Mouse (Mus musculus): ENCODE results near the gene Efcab2. TPM values are rescaled to one million over a fixed set of nuclear protein-coding genes. Genes with fewer than 3 reads are reported as not detected.

The Efcab2 gene
- polyA plus RNA-seq, 2 experiments = 0.64 to 4.3 TPM

GRCm38 (mm10) chr1:178512323-178513031 is 106.6 kb downstream of the Efcab2 start:
- no peak for DNase-seq (ENCODE audit: low read depth in 3 of 3, low spot score in 3 of 3)
- no peaks in the 10 kb centered on the region for H3K4me1 ChIP-seq (replicated peaks; ENCODE audit: control insufficient read depth in 2 of 2, insufficient read depth in 2 of 2, low read length in 1 of 2)
- no peaks in the 10 kb centered on the region for H3K36me3 ChIP-seq (replicated peaks; ENCODE audit: control insufficient read depth, insufficient read depth, low read depth)
- ATAC-seq (ENCODE audit: insufficient read depth) = no peak
- H3K4me2 ChIP-seq (ENCODE audit: low read depth) = no peak overlapping the region
- TF ChIP-seq CTCF (IDR thresholded peaks at IDR 0.05; ENCODE audit: low read depth) (no peak), EP300 (IDR thresholded peaks at IDR 0.05; ENCODE audit: low read depth) (no peak)
- no peaks in the 10 kb centered on the region for H3K27me3 ChIP-seq (ENCODE audit: control insufficient read depth, insufficient read depth, low read length)
- 40% methylated on average over 7 of the region's 7 CpGs for WGBS (ENCODE audit: insufficient replicate concordance)
- no peaks in the 10 kb centered on the region for H3K9me3 ChIP-seq (ENCODE audit: control insufficient read depth, low read length)
- H3K4me3 ChIP-seq (ENCODE audit: insufficient read depth in 1 of 2, low read depth in 2 of 2, low read length in 2 of 2) = no peak overlapping the region
- H3K9ac ChIP-seq (replicated peaks) = no peak overlapping the region
- H3K27ac ChIP-seq = no peak overlapping the region

- Histone ChIP-seq H3K9ac (replicated peaks) (no peak overlapping the region), H3K9me3 (ENCODE audit: control insufficient read depth, low read length) (no peaks in the 10 kb centered on the region), H3K4me3 (ENCODE audit: insufficient read depth in 1 of 2, low read depth in 2 of 2, low read length in 2 of 2) (no peak overlapping the region), H3K27ac (no peak overlapping the region), H3K4me1 (replicated peaks; ENCODE audit: control insufficient read depth in 2 of 2, insufficient read depth in 2 of 2, low read length in 1 of 2) (no peaks in the 10 kb centered on the region), H3K4me2 (ENCODE audit: low read depth) (no peak overlapping the region), H3K36me3 (replicated peaks; ENCODE audit: control insufficient read depth, insufficient read depth, low read depth) (no peaks in the 10 kb centered on the region), H3K27me3 (ENCODE audit: control insufficient read depth, insufficient read depth, low read length) (no peaks in the 10 kb centered on the region)
- 25% methylated on average over 5 of the region's 8 CpGs for WGBS (ENCODE audit: insufficient replicate concordance)
- no peak for ATAC-seq (ENCODE audit: insufficient read depth)
- TF ChIP-seq CTCF (IDR thresholded peaks at IDR 0.05; ENCODE audit: low read depth) (no peak), EP300 (IDR thresholded peaks at IDR 0.05; ENCODE audit: low read depth) (no peak)
- DNase-seq (ENCODE audit: low read depth in 3 of 3, low spot score in 3 of 3) = no peak
These were observed 108.1 kb downstream of the Efcab2 start for GRCm38 (mm10) chr1:178513954-178514353.

DNA sequence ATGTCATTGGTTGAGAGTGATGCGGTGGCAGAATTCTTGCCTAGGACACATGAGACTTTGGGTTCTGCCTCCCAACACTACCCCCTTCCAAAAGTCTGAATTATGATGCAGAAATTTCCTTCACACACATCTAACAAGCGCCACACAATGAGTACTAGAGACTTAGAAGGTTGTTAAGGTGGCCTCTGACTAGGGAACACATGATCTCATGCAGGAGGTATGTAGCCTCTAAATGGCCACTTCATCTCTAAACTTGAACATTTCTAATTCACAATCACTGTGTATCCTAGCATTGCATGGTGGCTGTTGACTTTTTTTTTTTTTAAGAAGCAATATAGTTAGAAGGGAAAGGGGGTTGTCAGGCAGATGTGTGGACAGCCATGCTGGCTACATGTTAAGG is 110.0 kb downstream of the Efcab2 start:
- Histone ChIP-seq H3K27ac (no peak overlapping the region), H3K27me3 (ENCODE audit: control insufficient read depth, insufficient read depth, low read length) (no peaks in the 10 kb centered on the region), H3K36me3 (replicated peaks; ENCODE audit: control insufficient read depth, insufficient read depth, low read depth) (no peaks in the 10 kb centered on the region), H3K4me1 (replicated peaks; ENCODE audit: control insufficient read depth in 2 of 2, insufficient read depth in 2 of 2, low read length in 1 of 2) (no peaks in the 10 kb centered on the region), H3K4me2 (ENCODE audit: low read depth) (no peak overlapping the region), H3K9ac (replicated peaks) (no peak overlapping the region), H3K4me3 (ENCODE audit: insufficient read depth in 1 of 2, low read depth in 2 of 2, low read length in 2 of 2) (no peak overlapping the region), H3K9me3 (ENCODE audit: control insufficient read depth, low read length) (no peaks in the 10 kb centered on the region)
- no peak for TF ChIP-seq EP300 (IDR thresholded peaks at IDR 0.05; ENCODE audit: low read depth)
- no peak for TF ChIP-seq CTCF (IDR thresholded peaks at IDR 0.05; ENCODE audit: low read depth)
- DNase-seq (ENCODE audit: low read depth in 3 of 3, low spot score in 3 of 3) (no peak), ATAC-seq (ENCODE audit: insufficient read depth) (no peak)
- WGBS (ENCODE audit: insufficient replicate concordance) = 63% methylated on average over 2 of the region's 2 CpGs

- Histone ChIP-seq H3K4me1 (replicated peaks; ENCODE audit: control insufficient read depth in 2 of 2, insufficient read depth in 2 of 2, low read length in 1 of 2) (no peaks in the 10 kb centered on the region), H3K36me3 (replicated peaks; ENCODE audit: control insufficient read depth, insufficient read depth, low read depth) (no peaks in the 10 kb centered on the region), H3K9ac (replicated peaks) (no peak overlapping the region), H3K9me3 (ENCODE audit: control insufficient read depth, low read length) (no peaks in the 10 kb centered on the region), H3K4me3 (ENCODE audit: insufficient read depth in 1 of 2, low read depth in 2 of 2, low read length in 2 of 2) (no peak overlapping the region), H3K4me2 (ENCODE audit: low read depth) (no peak overlapping the region), H3K27me3 (ENCODE audit: control insufficient read depth, insufficient read depth, low read length) (peaks cover 3% of the 10 kb centered on the region), H3K27ac (no peak overlapping the region)
- no peak for ATAC-seq (ENCODE audit: insufficient read depth)
- DNase-seq (ENCODE audit: low read depth in 3 of 3, low spot score in 3 of 3) = no peak
- no peak for TF ChIP-seq CTCF (IDR thresholded peaks at IDR 0.05; ENCODE audit: low read depth)
- TF ChIP-seq EP300 (IDR thresholded peaks at IDR 0.05; ENCODE audit: low read depth) = no peak
- 61% methylated on average over 5 of the region's 5 CpGs for WGBS (ENCODE audit: insufficient replicate concordance)
These were observed 116.5 kb downstream of the Efcab2 start for GRCm38 (mm10) chr1:178522389-178522788.

DNA sequence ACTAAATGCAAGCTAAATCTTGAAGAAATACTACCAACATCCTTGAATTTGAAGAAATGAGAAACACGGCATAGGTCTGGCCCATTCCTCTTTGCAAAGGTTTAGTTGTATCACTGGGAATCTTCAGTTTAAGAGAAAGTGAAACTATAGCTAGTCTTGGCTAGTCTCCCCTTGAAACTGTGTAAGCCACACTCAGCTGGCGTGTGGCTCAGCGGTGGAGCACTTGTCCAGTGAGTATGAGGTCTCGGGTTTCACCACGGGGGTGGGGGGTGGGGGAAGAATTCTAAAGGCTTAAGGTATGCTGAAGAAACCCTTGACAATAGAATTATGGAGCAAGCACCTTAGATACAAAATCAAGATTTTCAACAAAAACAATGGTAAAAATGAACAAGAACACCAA is 117.3 kb downstream of the Efcab2 start:
- Histone ChIP-seq H3K4me3 (ENCODE audit: insufficient read depth in 1 of 2, low read depth in 2 of 2, low read length in 2 of 2) (no peak overlapping the region), H3K27ac (no peak overlapping the region), H3K27me3 (ENCODE audit: control insufficient read depth, insufficient read depth, low read length) (peaks cover 10% of the 10 kb centered on the region), H3K9ac (replicated peaks) (no peak overlapping the region), H3K9me3 (ENCODE audit: control insufficient read depth, low read length) (no peaks in the 10 kb centered on the region), H3K4me1 (replicated peaks; ENCODE audit: control insufficient read depth in 2 of 2, insufficient read depth in 2 of 2, low read length in 1 of 2) (no peaks in the 10 kb centered on the region), H3K36me3 (replicated peaks; ENCODE audit: control insufficient read depth, insufficient read depth, low read depth) (no peaks in the 10 kb centered on the region), H3K4me2 (ENCODE audit: low read depth) (no peak overlapping the region)
- WGBS (ENCODE audit: insufficient replicate concordance) = 60% methylated on average over 5 of the region's 5 CpGs
- no peak for TF ChIP-seq EP300 (IDR thresholded peaks at IDR 0.05; ENCODE audit: low read depth)
- no peak for TF ChIP-seq CTCF (IDR thresholded peaks at IDR 0.05; ENCODE audit: low read depth)
- ATAC-seq (ENCODE audit: insufficient read depth) (no peak), DNase-seq (ENCODE audit: low read depth in 3 of 3, low spot score in 3 of 3) (no peak)
